Mouse (Mus musculus): ENCODE measurements around the gene Mlph.

The Mlph gene

GRCm38 (mm10) chr1:90968649-90969048 lies 53.8 kb downstream of the Mlph start:
- DNase-seq (ENCODE audit: low read depth, low spot score), result no peak

- no peak for DNase-seq (ENCODE audit: low read depth, low spot score)
Measured at GRCm38 (mm10) chr1:90969347-90969784, 54.5 kb downstream of the Mlph start, which contains the start of gene Rab17. Rab17 (minus strand) TSS chr1:90969661.

GRCm38 (mm10) chr1:90969881-90970390 lies 55.1 kb downstream of the Mlph start:
- no peak for DNase-seq (ENCODE audit: low read depth, low spot score)

GRCm38 (mm10) chr1:90972911-90973573 lies 58.2 kb downstream of the Mlph start:
- DNase-seq (ENCODE audit: low read depth, low spot score), result peak; percentile 81

- no peak for DNase-seq (ENCODE audit: low read depth, low spot score)
Measured at GRCm38 (mm10) chr1:90973574-90973911, 58.7 kb downstream of the Mlph start.

GRCm38 (mm10) chr1:90974906-90975649 lies 60.2 kb downstream of the Mlph start:
- no peak for DNase-seq (ENCODE audit: low read depth, low spot score)

- no peak for DNase-seq (ENCODE audit: low read depth, low spot score)
Measured at GRCm38 (mm10) chr1:90975960-90976359, 61.1 kb downstream of the Mlph start.

- DNase-seq (ENCODE audit: low read depth, low spot score), result no peak
Measured at GRCm38 (mm10) chr1:90980638-90981330, 65.9 kb downstream of the Mlph start.

GRCm38 (mm10) chr1:90981346-90981745 lies 66.5 kb downstream of the Mlph start:
- no peak for DNase-seq (ENCODE audit: low read depth, low spot score)

- DNase-seq (ENCODE audit: low read depth, low spot score), result no peak
Measured at GRCm38 (mm10) chr1:90995916-90996315, 81.0 kb downstream of the Mlph start.

GRCm38 (mm10) chr1:90997136-90997535 lies 82.3 kb downstream of the Mlph start:
- no peak for DNase-seq (ENCODE audit: low read depth, low spot score)

GRCm38 (mm10) chr1:90997641-90998040 lies 82.8 kb downstream of the Mlph start:
- DNase-seq (ENCODE audit: low read depth, low spot score), result no peak

GRCm38 (mm10) chr1:90998268-90998890 lies 83.5 kb downstream of the Mlph start, which contains the start of gene Lrrfip1:
Lrrfip1 (plus strand) TSS chr1:90998737.
- DNase-seq (ENCODE audit: low read depth, low spot score), result peak; percentile 3

GRCm38 (mm10) chr1:90998891-90999611 lies 84.2 kb downstream of the Mlph start:
- DNase-seq (ENCODE audit: low read depth, low spot score), result no peak

- no peak for DNase-seq (ENCODE audit: low read depth, low spot score)
Measured at GRCm38 (mm10) chr1:90999911-91000601, 85.2 kb downstream of the Mlph start.
